Mouse (Mus musculus) CH12.LX (cell line): ENCODE data around the gene Fermt2.

Source experiments
- CHD2 ChIP-seq: IDR thresholded peaks from 2 replicates; pipeline ENCODE4 v1.6.1; 2011; ENCODE audit warnings: low read length, improper control_type of control experiment
- CTCF ChIP-seq, 2 experiments: IDR thresholded peaks in 1 of 2; conservative IDR thresholded peaks in 1 of 2; 2 replicates each; pipeline ENCODE4 v1.5.1; 2011 to 2012; ENCODE audit warnings: low read depth in 2 of 2, low read length in 2 of 2, improper control_type of control experiment in 1 of 2, inconsistent platforms in 1 of 2, mild to moderate bottlenecking in 1 of 2, moderate library complexity in 1 of 2
- EP300 ChIP-seq: IDR thresholded peaks from 2 replicates; pipeline ENCODE4 v1.6.1; 2011; ENCODE audit warnings: low read length, improper control_type of control experiment
- GABPA ChIP-seq: IDR thresholded peaks from 2 replicates; pipeline ENCODE4 v1.6.1; 2012; ENCODE audit warnings: low read depth, low read length, improper control_type of control experiment, inconsistent platforms; ENCODE audit not compliant: insufficient replicate concordance
- IRF4 ChIP-seq: IDR thresholded peaks from 2 replicates; pipeline ENCODE4 v1.6.1; 2014; ENCODE audit warnings: low read depth, mild to moderate bottlenecking, inconsistent platforms, low read length, improper control_type of control experiment
- POLR2A ChIP-seq: IDR thresholded peaks from 2 replicates; pipeline ENCODE4 v1.6.1; 2011; ENCODE audit warnings: low read depth, mild to moderate bottlenecking, improper control_type of control experiment, low read length
- ZMIZ1 ChIP-seq: IDR thresholded peaks from 2 replicates; pipeline ENCODE4 v1.6.1; 2012; ENCODE audit warnings: low read depth, mild to moderate bottlenecking, inconsistent platforms, low read length, improper control_type of control experiment

GRCm38 (mm10) chr14:45544905-45545304 is 15.0 kb upstream of the Fermt2 start:
- TF ChIP-seq EP300, result no peak
- TF ChIP-seq POLR2A, result no peak
- TF ChIP-seq GABPA, result no peak
- TF ChIP-seq CTCF (conservative IDR thresholded peaks at IDR 0.05 in 1 of 2, IDR thresholded peaks at IDR 0.05 in 1 of 2; ENCODE audit: low read depth in 2 of 2, low read length in 2 of 2), result no peak
- TF ChIP-seq ZMIZ1, result no peak
- TF ChIP-seq IRF4, result no peak
- TF ChIP-seq CHD2, result no peak
